Mouse (Mus musculus): ENCODE data around the gene Tead1.

Gene Tead1

GRCm38 (mm10) chr7:112686586-112686985 lies 7.5 kb downstream of the Tead1 start:
- no peak for DNase-seq (ENCODE audit: low spot score)

DNA sequence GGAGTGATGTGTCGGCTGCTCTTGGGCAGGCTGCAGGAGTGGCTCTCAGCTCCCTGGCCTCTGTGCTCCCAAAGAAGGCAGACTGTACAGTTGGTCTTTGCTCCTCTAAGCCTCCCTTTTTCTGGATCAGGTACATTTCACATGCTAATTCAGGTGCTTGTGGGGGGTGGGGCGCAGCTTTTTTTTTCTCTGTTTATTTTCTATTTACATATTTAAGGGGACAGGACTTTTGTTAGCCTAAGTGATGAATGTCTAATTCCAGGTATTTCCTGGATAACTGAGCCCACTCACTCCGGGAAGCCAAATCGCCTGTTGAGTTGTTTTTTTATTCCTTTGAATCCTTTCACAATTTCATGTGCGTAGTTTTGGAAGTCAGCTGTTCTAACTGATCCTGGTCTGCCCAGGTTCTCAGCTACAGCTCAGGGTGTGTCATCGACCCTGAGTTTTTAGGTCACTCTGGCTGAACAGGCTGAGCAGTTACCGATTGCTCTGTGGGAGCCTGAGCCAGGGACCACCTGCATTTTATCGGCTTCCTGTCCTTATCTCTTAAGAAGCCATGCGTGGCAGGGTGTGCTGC lies 9.4 kb downstream of the Tead1 start:
- DNase-seq (ENCODE audit: low spot score) = no peak

DNA sequence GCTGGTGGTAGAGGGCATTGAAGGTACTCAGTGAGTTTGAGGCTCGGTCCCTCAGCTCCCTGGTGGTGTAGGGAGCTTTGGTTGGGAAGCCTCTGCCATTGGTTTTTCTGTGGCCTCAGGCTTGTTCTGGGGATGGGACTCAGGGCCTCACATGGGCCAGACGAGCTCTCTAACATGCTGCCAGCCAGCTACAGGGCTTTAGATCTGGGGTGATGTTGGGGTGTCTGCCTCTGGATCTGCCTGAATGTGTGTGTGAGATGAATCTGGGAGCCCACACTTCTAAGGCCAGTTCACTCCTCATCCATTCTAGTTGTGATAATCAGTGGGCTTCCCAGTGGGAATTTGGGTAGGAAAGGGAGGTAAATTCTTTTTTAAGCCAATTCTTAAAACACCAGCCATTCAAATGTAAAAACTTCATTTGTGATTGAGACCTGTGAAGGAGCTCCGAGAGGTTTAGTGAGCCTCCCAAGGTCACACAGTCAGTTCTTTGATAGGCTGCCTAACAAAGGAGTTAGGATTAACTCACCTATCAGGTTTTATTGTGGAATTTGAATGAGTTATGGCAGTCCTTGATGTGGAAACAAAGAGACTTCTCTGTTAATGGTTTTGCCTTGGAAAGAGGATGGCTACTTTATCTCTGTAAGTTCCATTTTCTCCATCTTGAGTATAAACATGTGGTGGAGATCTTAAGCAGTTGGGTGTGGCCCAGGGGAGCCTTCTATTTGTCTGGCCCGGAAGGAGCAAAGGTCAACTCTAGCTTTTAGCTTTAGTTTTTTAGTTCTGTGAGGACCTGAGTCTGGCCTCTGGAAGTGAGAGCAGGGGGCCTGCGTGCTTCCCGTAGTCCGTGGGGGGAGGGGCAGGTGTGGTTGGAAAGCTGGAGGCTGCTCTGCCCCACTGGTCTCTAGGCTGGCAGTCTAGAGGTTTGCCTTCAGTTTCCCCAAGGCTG lies 12.0 kb downstream of the Tead1 start:
- DNase-seq (ENCODE audit: low spot score) = no peak

DNA sequence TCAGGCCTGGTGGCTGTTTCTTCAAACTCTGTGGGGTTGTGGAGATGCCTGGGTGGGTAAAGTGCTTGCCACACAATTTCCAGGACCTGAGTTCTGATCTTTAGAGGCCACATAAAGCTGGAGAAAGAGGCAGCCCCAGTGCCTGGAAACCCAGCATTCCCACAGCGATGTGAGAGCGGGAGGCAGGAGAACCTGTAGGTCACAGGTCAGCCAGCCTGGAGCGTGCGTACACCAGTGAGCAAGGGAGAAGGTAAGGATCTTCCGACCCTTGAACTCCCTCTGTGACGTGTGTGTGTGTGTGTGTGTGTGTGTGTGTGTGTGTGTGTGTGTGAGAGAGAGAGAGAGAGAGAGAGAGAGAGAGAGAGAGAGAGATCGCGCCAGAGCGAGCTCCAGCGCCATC lies 14.4 kb downstream of the Tead1 start:
- no peak for DNase-seq (ENCODE audit: low spot score)

GRCm38 (mm10) chr7:112696777-112697161 lies 17.7 kb downstream of the Tead1 start:
- no peak for DNase-seq (ENCODE audit: low spot score)

GRCm38 (mm10) chr7:112697162-112697841 lies 18.2 kb downstream of the Tead1 start:
- peak; percentile 45 for DNase-seq (ENCODE audit: low spot score)

DNA sequence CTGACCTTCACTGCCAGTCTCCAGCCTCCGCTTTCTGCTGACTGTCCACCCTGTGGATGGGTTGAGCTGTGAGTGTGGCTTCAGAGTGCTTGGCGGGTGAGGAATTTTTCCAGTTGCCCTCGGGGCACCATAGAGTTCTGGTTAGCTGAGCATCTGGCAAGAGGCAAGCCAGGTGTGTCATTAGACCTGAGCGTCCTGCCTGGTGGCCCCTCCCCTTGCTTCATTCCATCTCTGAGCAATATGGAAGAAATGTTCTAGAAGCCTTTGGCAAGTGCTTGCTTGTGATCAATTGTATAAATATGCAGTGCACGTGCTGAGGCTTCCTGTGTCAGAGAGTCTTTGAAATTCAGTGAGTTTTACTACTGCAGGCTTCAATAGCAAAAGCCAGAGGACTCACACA lies 21.0 kb downstream of the Tead1 start:
- no peak for DNase-seq (ENCODE audit: low spot score)

DNA sequence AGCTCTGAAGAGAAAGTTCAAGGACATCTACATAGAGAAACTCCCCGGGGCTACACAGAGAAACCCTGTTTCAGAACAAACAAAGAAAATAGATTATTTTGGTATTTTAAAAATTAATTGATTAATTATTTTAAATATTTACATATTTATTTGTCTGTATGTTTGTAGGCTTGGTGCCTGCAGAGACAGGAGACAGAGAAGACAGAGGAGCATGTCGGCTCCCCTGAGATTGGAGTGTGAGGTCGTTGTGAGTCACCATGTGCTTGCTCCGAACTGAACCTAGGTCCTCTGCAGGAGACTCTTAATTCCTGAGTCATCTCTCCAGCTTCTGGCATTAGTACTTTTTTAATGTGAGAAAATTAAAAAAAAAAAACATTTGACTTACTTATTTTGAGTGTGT lies 24.2 kb downstream of the Tead1 start:
- no peak for DNase-seq (ENCODE audit: low spot score)

GRCm38 (mm10) chr7:112705870-112706269 lies 26.8 kb downstream of the Tead1 start:
- DNase-seq (ENCODE audit: low spot score) = no peak

DNA sequence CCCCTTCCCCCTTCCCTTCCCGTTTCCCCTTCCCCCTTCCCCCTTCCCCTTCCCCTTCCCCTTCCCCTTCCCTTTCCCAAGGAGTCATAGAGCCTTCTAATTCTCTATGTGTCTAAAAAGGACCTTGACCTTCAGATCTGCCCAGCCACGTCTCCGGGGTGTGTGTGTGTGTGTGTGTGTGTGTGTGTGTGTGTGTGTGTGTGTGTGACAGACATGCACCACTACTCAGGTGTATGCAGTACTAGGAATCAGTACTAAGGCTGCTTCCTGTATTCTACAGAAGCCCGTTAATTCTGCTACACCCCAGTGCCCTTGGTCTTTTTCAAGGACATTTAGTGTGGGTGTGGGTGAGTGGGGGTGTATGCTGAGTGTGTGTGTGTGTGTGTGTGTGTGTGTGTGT lies 27.6 kb downstream of the Tead1 start:
- DNase-seq (ENCODE audit: low spot score) = no peak

DNA sequence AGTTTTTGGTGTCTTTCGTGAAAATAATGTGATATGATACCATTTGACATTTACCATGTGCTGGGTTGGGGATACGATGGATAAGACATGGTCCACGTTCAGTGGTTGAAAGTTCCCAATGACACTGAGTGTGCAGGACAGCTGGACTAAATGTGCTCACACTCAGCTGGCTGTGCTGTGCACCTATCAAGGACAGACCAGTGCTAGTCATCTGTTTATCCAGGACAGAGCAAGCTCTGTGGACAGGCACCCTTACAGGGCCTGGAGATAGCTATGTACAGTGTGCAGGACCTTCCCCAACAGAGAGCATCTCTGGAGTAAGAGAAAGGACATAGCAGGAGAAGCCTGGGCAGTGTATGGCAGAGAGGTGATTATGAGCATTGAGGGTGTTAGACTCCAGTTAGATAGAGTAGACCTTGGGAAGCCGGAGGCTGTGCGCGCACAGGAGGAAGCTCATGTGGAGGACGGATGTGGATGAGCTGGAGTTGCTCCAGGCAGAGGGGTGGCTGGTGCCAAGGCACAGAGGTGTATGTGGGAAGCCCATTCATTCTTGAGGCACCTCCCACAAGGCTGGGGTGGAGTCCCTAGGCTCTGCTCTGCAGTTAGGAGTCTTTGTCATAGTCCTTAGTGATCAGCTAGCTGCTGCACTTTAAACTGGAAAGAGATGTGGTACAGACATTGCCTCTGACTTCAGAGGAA lies 31.4 kb downstream of the Tead1 start:
- no peak for DNase-seq (ENCODE audit: low spot score)

DNA sequence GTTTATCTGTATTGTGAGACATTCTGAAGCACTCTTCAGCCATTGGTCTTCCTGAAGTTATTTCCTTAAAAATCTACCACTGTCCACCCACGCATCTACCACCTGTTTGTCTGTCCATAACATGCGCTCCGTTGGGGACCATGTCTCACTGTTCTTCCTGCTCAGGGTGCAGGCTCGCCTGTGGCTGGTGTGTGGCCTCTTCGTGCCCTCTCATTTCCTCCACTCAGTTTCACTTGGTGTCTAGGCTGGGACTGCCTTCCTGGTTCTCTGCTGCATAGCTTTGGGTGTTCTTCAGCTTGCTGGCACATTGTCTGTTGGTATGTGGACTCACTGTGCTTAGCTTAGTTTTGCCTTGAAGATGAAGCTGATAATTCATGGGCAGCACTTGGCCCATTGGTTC lies 32.9 kb downstream of the Tead1 start:
- no peak for DNase-seq (ENCODE audit: low spot score)

DNA sequence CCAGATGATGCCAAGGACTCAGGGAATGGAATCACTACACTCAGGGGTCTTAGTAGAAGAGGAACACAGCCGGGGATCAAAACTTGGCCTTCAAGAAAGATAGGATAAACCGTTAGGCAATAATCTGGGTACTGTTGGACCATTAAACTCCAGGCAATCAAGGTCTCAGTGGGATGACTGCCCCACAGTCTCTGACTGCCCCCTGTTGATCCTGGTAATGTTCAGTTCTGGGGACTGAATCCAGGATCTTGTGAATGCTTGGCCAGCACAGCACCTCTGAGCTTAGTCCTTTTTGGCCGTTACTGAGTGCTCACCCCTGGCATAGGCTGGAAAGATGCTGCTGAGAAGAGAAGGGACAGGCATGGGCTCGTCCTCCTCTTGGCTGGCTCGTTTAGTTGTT lies 34.4 kb downstream of the Tead1 start:
- DNase-seq (ENCODE audit: low spot score) = no peak

DNA sequence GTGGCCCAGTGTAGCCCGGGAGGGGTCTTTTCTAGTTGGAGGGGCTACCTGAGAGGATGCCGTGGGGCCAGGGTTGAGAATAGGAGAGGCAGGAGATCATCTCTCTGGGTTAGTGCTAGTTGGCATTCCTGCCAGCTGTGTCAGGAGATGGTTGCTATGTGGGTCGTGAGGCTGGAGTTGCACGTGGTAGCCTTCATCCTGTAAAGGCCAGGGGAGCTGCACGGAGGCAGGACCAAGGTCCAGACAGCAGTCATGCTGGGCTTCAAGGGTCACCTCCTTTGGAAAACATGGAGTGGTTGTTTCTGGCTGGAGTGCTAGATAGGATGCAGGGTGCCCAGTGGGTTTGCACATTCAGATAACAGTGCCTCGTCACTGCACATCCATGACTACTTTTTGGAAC lies 35.7 kb downstream of the Tead1 start:
- no peak for DNase-seq (ENCODE audit: low spot score)

GRCm38 (mm10) chr7:112716701-112717100 lies 37.6 kb downstream of the Tead1 start:
- DNase-seq (ENCODE audit: low spot score) = no peak

GRCm38 (mm10) chr7:112717676-112718075 lies 38.6 kb downstream of the Tead1 start:
- DNase-seq (ENCODE audit: low spot score) = no peak

DNA sequence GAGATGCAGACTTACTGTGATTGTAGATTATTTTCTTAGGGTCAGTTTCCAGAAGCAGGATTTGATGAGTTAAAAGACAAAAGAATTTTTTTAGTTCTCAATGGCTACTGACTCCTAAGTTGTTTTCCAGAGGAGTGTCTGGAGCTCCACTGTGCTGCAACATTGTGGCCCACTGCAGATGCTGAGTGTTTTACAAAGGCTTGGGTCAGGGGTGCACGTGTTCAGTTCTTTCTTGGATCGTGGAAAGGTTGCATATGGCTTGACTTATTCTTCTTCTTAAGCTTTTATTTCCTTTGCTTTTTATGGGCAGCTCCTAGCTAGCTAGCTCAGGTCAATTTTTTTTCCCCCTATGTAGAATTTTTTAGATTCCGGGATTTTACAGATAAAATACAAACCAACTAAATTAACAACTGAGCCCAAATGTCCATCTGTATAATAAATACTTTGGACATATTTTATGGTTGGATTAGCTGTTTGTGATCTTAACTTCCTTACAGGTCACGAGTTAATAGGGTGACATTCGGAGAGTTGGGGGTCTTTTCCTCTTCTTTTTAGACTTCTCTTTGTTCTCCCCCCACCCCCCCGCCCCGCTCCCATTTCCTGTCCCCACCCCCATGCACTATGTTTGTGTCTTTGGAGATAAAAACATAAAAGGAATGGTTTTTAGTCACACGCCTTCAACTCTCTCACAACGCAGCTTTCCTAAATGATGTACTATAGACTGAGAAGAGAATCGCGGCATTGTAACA lies 40.5 kb downstream of the Tead1 start:
- DNase-seq (ENCODE audit: low spot score) = no peak

DNA sequence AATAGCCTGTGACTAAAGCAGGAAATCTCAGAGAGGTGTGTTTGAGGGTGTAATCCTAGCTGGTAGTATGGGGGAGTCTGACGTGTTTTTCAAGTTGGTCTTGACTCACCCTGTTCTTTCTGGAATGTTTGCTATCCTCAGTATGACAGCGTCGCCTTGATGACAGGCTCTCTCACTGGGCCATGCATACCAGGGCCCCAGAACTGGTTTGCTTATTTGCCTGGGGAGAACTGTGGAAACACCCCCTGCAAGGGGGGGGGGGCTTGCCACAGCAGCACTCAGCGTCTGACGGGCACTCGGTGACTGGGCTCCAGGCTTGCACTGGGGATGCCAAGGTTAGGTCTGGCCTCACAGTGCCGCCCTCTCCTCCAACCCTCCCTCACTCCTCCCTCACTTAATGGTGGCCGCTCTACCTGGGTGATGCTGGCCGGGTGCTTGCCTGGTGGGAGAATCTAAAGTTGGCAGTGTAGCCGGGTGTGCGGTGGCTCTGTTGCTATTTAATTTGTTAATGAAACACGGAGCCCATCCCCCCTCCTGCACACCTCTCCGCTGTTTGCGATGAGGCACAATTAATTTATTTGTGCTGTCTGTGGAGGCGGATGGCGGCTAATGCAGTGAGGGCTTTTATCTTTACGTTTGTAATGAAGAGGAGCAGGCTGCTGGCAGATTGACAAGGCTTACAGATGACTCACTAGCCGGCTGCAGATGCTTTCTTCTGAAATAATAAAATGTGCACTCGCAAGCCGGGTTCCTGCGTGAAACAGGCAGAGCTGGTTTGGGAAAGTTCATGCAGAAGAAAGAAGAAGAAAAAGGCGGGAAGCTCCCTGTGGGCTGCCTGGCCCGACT lies 41.2 kb downstream of the Tead1 start:
- no peak for DNase-seq (ENCODE audit: low spot score)

- no peak for DNase-seq (ENCODE audit: low spot score)
These were observed 41.8 kb downstream of the Tead1 start for GRCm38 (mm10) chr7:112720989-112721337.

GRCm38 (mm10) chr7:112721859-112722258 lies 42.7 kb downstream of the Tead1 start:
- no peak for DNase-seq (ENCODE audit: low spot score)

DNA sequence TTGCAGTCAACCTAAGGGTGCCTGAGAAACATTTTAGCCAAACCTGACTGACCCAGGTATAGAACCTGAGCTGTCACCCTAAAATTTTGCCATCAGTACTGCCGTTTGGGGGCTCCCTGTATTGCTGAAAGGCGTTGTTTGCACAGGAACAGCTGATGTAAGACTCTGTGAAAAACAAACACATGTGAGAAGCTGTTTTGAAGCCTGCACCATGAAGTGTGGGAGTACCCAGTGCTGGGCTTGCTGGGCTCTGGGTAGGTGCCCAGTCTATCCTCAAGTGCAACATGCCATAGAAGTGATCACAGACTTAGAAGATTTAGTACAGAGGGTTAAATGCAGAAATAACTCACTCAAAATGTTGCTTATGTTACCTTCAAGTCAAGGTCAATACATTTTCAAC lies 49.3 kb downstream of the Tead1 start:
- no peak for DNase-seq (ENCODE audit: low spot score)
